Mouse (Mus musculus) lung, adult 2 months (tissue): ENCODE measurements around the gene Ngb. TPM values are rescaled to one million over a fixed set of nuclear protein-coding genes. Genes with fewer than 3 reads are reported as not detected.

Source experiments
- DNase-seq: peaks from one replicate; pipeline ENCODE4 v3.0.0; 2022
- H3K4me1 ChIP-seq: fragments of 200-500 bp; 2 replicates; pipeline ENCODE4 v1.6.1; 2011; ENCODE audit warnings: low read length; ENCODE audit not compliant: control insufficient read depth, insufficient read depth
- H3K4me3 ChIP-seq: fragments of 200-500 bp; replicated peaks from 2 replicates; pipeline ENCODE3; 2011; ENCODE audit warnings: low read depth, mild to moderate bottlenecking, control low read depth, low read length; ENCODE audit errors: extremely low read depth
- CTCF ChIP-seq: fragments of 200-500 bp; IDR thresholded peaks from 2 replicates; pipeline ENCODE4 v1.5.1; 2011; ENCODE audit warnings: mild to moderate bottlenecking, low read length, control low read depth; ENCODE audit not compliant: insufficient read depth
- POLR2A ChIP-seq: fragments of 200-500 bp; IDR thresholded peaks from 2 replicates; pipeline ENCODE4 v1.6.1; 2011; ENCODE audit warnings: low read depth, mild to moderate bottlenecking, control low read depth, low read length, borderline replicate concordance; ENCODE audit errors: extremely low read depth
- WGBS: fragments of 180-500 bp; shearing (Covaris S2); methylation state at CpG from one replicate; pipeline ENCODE4 v1.1.7; 2018; 5-methylcytosine and 5-hydroxymethylcytosine counted together
- polyA plus RNA-seq: library from polyadenylated mRNA; depleted of rRNA; stranded (reverse); fragments of >200 nt; gene quantifications from 2 replicates; pipeline ENCODE4 v1.2.3, GENCODE M21; 2012

Gene Ngb
- polyA plus RNA-seq, 1 experiment: 4.8 TPM

DNA sequence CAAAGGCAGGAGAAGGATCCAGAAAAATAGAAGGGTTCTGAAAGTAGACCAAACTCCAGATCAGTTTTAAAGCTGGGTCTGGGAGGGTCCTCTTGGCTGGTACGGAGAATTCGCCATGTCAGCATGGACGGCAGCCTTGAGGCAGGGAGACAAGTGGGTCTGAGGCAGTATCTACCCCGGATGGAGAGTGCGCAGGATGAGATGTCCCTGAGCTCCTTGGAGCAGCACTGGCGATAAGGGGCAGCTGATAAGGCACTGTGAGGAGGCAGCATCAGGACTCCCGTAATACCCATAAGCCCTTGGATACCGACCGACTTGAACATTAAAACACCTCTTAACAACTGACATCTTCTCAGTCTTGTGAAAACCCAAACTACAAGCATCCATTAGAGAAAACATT is 30.4 kb upstream of the Ngb start:
- WGBS: 92% methylated on average over 9 of the region's 9 CpGs
- no peak for DNase-seq
- TF ChIP-seq POLR2A (no peak), CTCF (no peak)
- H3K4me1 ChIP-seq: no peaks in the 10 kb centered on the region; the same call in 1 of the 2 replicates
- H3K4me3 ChIP-seq: no peak overlapping the region

DNA sequence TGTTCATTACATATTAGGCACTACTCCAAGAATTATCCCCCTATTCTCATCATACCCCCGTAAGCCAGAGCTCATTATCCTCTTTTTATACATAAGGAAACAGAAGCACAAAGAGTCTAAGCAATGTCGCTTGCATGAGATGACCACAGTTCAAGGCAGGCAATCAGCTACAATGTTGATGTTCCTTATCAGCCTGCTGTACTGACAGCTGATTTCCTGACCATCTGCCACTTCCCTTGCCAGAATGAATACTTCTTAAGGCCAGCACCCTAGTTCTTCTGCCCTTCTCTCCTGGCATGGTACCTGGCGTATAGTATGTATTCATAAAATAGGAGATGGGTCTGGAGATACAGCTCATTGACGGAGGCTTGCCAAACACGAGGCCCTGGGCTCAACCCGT is 29.9 kb upstream of the Ngb start:
- Histone ChIP-seq H3K4me1 (no peaks in the 10 kb centered on the region; the same call in 1 of the 2 replicates), H3K4me3 (no peak overlapping the region)
- no peak for DNase-seq
- 60% methylated on average over 6 of the region's 6 CpGs for WGBS
- TF ChIP-seq POLR2A: no peak
- TF ChIP-seq CTCF: no peak

DNA sequence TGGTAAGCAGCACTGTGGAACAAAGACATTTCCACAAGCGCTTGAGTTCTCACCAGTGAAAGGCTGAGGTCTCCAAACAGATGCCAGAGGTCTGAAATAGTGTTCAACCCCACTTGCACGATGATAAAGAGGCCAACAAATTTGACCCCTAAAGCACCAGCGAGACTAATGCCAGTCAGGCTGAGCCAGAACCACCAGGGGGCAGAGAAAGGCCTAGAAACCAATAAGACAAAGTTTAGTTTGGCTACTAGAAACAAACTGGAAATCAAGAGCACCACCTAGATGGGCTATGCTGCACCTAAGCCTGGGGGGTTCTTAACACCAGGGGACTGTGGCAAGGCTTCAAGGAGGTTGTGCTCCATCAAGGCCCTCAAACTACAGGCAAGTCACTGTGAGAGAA is 29.3 kb upstream of the Ngb start:
- DNase-seq: peak; percentile 23
- WGBS: 59% methylated on average over 3 of the region's 3 CpGs
- Histone ChIP-seq H3K4me3 (no peak overlapping the region), H3K4me1 (no peaks in the 10 kb centered on the region; the same call in 1 of the 2 replicates)
- TF ChIP-seq CTCF: peak; percentile 69
- no peak for TF ChIP-seq POLR2A

- no peak for DNase-seq
- Histone ChIP-seq H3K4me1 (no peaks in the 10 kb centered on the region; the same call in 1 of the 2 replicates), H3K4me3 (no peak overlapping the region)
- TF ChIP-seq POLR2A: no peak
- WGBS: 62% methylated on average over 2 of the region's 2 CpGs
These were observed 28.8 kb upstream of the Ngb start for GRCm38 (mm10) chr12:87131181-87131580.

- H3K4me1 ChIP-seq: no peaks in the 10 kb centered on the region; the same call in 1 of the 2 replicates
- no peak for DNase-seq
- WGBS: 95% methylated on average over 4 of the region's 4 CpGs
- TF ChIP-seq CTCF: no peak
- no peak for TF ChIP-seq POLR2A
- H3K4me3 ChIP-seq: no peak overlapping the region
These were observed 27.9 kb upstream of the Ngb start for GRCm38 (mm10) chr12:87130224-87130623.

- 87% methylated on average over 4 of the region's 4 CpGs for WGBS
- no peak overlapping the region for H3K4me3 ChIP-seq
- TF ChIP-seq POLR2A (no peak), CTCF (no peak)
- no peak for DNase-seq
- no peaks in the 10 kb centered on the region; the same call in 1 of the 2 replicates for H3K4me1 ChIP-seq
These were observed 24.9 kb upstream of the Ngb start for GRCm38 (mm10) chr12:87127256-87127655.

GRCm38 (mm10) chr12:87121918-87122589 is 19.7 kb upstream of the Ngb start:
- WGBS: 81% methylated on average over 4 of the region's 4 CpGs
- no peak for TF ChIP-seq CTCF
- TF ChIP-seq POLR2A: no peak
- Histone ChIP-seq H3K4me1 (no peaks in the 10 kb centered on the region), H3K4me3 (no peak overlapping the region)
- DNase-seq: no peak

- no peak for DNase-seq
- 66% methylated on average over 3 of the region's 3 CpGs for WGBS
- H3K4me1 ChIP-seq: no peaks in the 10 kb centered on the region
- no peak overlapping the region for H3K4me3 ChIP-seq
- TF ChIP-seq CTCF (no peak), POLR2A (no peak)
These were observed 5.1 kb upstream of the Ngb start for GRCm38 (mm10) chr12:87107357-87107977.

DNA sequence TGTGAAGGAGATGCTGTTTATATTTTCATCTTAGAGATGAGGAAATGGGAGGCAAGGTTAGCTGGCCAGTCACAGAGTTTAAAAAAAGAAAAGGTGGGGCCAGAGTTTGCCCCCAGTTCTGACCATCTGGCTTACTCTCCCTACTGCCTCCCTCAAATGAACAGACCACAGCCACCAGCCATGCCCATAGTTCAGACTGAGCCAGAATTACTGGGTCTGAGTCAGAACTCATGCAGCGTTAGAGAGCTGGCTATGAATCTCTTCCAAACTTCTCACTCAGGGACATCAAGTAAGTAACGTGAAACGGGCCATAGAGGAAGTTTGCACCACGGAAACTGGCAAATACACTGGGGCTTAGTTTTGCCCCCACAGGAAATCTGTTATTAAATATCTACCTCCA is 2.5 kb upstream of the Ngb start:
- TF ChIP-seq POLR2A (no peak), CTCF (no peak)
- 56% methylated on average over 4 of the region's 4 CpGs for WGBS
- H3K4me1 ChIP-seq: no peaks in the 10 kb centered on the region; the same call in 1 of the 2 replicates
- no peak for DNase-seq
- no peak overlapping the region for H3K4me3 ChIP-seq

- TF ChIP-seq CTCF (no peak), POLR2A (no peak)
- 86% methylated on average over 4 of the region's 4 CpGs for WGBS
- DNase-seq: no peak
- no peaks in the 10 kb centered on the region; the same call in 1 of the 2 replicates for H3K4me1 ChIP-seq
- H3K4me3 ChIP-seq: no peak overlapping the region
These were observed 1.1 kb upstream of the Ngb start for GRCm38 (mm10) chr12:87103471-87103870.
